Mouse (Mus musculus) ES-E14 (cell line): ENCODE data around the gene Egln1.

Experiments
- CHD2 ChIP-seq: IDR thresholded peaks from 2 replicates; pipeline ENCODE4 v1.6.1; 2014; ENCODE audit warnings: mild to moderate bottlenecking, low read depth, low read length, inconsistent platforms
- HCFC1 ChIP-seq: IDR thresholded peaks from 2 replicates; pipeline ENCODE4 v1.6.1; 2012; ENCODE audit warnings: low read length, inconsistent platforms, borderline replicate concordance; ENCODE audit not compliant: insufficient read depth
- MAFK ChIP-seq: IDR thresholded peaks from 2 replicates; pipeline ENCODE4 v1.6.1; 2014; ENCODE audit warnings: mild to moderate bottlenecking, low read depth, low read length, inconsistent platforms; ENCODE audit not compliant: insufficient read depth
- ZC3H11A ChIP-seq: IDR thresholded peaks from 2 replicates; pipeline ENCODE4 v1.6.1; 2012; ENCODE audit warnings: low read depth, mild to moderate bottlenecking, inconsistent platforms, low read length, borderline replicate concordance
- ZNF384 ChIP-seq: IDR thresholded peaks from 2 replicates; pipeline ENCODE4 v1.6.1; 2012; ENCODE audit warnings: low read depth, low read length, inconsistent platforms

GRCm38 (mm10) chr8:124903198-124903597 lies 45.9 kb downstream of the Egln1 start:
- TF ChIP-seq ZNF384 (no peak), CHD2 (no peak), ZC3H11A (no peak), HCFC1 (no peak), MAFK (no peak)
